Mouse (Mus musculus): Measurements from ENCODE around the gene Gm21958.

The Gm21958 gene

GRCm38 (mm10) chr3:54714253-54714652 is at the start of gene Gm21958:
Gene Gm21958 (minus strand): TSS chr3:54714353.
- no peak for DNase-seq (ENCODE audit: extremely low spot score, low read depth, low spot score)

- DNase-seq (ENCODE audit: extremely low spot score, low read depth, low spot score), result no peak
Observed at GRCm38 (mm10) chr3:54761258-54761657, 47.1 kb upstream of the Gm21958 start.

- no peak for DNase-seq (ENCODE audit: extremely low spot score, low read depth, low spot score)
Observed at GRCm38 (mm10) chr3:54760321-54761115, 46.4 kb upstream of the Gm21958 start.

DNA sequence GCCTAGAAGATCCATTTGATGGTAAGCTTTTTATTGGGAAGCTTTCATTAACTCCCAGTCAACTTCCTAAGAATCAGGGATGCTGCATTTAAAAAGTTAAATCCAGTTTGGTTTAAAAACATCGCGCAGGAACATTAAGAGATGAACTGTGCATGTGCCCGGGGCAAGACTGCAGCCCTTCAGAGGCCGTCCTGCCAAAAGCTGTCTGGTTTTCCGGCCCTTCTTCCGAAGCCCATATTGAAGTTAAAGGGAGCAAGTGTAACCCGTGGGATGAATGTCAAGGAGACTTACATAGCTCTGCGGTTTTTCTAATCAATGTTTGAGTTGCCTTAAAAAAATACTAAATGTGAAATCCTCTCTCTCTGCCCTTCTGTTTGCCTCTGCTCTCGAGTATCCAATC is 45.1 kb upstream of the Gm21958 start:
- no peak for DNase-seq (ENCODE audit: extremely low spot score, low read depth, low spot score)

DNA sequence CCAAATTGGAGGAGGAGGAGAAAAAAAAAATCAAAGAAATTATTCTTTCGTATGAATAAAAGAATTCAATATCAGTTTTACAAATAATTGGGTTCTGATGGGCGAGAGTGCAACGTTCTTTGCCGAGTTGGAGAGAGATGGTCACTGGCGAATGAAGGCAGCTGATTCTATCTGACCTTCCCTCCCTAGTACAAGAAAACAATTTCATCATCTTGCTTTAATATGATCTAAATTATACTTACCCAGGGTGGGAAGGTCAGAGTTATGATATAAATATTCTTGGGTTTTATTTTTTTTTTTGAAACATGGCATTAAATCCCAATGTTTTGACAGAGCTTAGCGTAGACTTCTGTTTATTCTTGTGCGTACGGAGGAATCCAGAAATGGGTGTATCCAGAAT is 43.3 kb upstream of the Gm21958 start:
- no peak for DNase-seq (ENCODE audit: extremely low spot score, low read depth, low spot score)

GRCm38 (mm10) chr3:54756058-54756457 is 41.9 kb upstream of the Gm21958 start:
- DNase-seq (ENCODE audit: extremely low spot score, low read depth, low spot score), result no peak

DNA sequence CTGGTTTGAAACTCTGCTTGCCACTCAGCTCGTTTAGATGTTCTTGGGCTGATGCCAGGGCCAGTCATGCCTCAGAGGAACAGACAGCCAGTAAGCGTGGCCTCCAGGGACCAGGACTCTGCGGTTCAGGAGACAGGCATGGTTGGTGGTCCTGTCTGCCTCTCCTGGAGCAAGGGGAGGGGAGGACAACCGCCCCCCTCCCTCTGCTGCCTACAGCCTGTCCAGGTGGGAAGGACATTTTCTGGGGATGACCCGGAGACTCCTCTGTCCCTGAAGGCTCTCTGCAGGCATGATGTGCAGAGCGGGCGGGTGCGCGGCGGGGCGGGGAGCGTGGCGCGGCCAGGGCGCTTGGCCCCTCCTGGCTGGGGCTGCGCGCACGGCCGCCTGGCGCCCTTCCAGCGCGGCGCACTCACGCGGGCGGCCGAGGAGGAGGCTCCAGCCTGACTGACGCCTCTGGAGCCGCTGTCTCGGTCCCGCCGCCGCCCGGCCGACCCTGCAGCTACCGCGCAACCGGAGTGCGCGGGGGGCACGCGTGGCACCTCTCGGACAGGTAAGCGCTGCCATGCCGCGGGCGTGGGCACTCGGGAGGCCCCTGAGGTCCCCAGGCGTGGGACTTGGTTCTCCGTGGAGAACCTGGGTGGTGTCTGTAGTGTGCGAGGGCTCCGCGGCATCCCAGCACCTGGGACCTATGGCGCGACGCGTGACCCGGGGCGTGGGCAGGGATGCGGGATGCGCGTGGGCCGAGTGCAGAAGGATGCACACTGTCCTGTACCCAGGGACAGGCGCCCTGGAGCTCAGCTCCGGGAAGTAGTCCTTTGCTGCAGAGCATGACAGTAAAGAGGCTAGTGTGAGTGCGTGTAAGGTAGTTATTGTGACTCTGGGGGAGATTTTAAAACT is 41.2 kb upstream of the Gm21958 start, which contains the start of gene Smad9:
Smad9 (plus strand) TSS at position 438 of the 897 bp plus-strand sequence.
- DNase-seq (ENCODE audit: extremely low spot score, low read depth, low spot score), result no peak

- DNase-seq (ENCODE audit: extremely low spot score, low read depth, low spot score), result no peak
Observed at GRCm38 (mm10) chr3:54753411-54753810, 39.3 kb upstream of the Gm21958 start.

- DNase-seq (ENCODE audit: extremely low spot score, low read depth, low spot score), result no peak
Observed at GRCm38 (mm10) chr3:54745799-54746198, 31.6 kb upstream of the Gm21958 start.

DNA sequence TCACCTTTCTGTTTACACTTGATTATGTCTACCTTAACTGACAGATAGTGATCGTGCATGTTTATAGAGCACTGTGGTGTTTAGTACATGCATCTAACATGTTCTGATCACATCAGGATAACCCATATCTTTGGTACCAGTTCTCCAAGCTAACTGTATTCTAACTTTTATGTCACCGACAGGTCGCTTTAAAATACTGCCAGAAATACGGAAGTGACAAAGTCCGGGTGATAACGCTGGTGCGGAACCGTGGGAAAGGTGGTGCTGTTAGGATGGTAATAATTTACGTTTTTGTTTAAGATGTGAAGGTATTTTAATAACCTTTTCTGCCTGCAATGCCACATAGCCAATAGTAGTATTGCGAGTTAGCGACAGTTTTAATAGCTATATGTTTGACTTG is 27.8 kb upstream of the Gm21958 start:
- no peak for DNase-seq (ENCODE audit: extremely low spot score, low read depth, low spot score)

DNA sequence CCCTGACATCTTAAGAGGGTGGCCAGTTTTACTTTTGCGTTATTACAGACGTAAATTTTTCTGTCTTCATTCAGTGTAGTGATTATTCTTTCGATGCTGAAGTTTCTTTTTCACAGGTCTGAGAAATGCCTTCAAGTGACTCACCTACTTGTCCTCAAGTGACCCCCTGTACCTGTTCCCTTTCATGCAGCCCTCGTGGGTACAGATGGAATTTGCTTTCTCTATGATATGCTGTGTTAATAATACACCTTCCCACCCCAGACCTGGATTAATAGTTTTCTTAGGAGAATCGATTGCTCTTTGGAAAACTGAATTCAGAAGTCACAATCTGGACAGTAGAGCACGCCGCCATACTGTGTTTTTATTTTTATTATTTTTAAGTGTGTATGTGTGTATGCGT is 23.2 kb upstream of the Gm21958 start:
- no peak for DNase-seq (ENCODE audit: extremely low spot score, low read depth, low spot score)

DNA sequence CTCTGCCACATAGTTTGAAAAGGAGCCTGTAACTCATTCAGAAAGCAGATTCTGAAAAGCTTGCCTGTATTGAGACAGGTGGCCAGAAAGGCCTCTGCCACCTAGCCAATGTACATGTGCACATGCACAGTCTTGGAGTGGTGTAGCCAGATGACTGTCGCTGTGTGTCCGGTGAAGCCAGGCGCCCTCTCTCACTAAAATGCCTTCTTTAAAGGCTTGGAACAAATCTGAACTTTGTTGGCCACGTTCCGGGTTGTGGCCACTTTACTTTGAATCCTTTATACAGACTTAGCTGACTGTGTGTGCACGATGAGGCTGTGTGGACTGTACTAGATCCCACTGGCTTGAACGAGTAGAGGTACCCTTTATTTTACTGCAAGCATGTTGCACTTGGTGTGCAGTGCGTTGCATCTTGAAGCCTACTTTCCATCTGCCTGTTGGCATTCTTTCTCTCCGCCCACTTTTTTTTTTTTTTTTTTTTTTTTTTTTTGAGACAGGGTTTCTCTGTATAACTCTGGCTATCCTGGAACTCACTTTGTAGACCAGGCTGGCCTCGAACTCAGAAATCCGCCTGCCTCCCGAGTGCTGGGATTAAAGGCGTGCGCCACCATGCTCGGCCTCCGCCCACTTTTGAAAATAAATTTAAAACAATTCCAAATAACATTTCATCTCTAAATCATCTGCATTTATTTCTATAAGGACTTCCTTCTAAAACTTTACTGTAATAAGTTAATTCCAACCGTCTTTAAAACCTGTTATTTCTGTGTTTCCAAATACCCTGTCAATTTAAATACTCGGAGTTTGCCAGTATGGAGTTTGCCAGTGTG is 22.2 kb upstream of the Gm21958 start:
- DNase-seq (ENCODE audit: extremely low spot score, low read depth, low spot score), result no peak

DNA sequence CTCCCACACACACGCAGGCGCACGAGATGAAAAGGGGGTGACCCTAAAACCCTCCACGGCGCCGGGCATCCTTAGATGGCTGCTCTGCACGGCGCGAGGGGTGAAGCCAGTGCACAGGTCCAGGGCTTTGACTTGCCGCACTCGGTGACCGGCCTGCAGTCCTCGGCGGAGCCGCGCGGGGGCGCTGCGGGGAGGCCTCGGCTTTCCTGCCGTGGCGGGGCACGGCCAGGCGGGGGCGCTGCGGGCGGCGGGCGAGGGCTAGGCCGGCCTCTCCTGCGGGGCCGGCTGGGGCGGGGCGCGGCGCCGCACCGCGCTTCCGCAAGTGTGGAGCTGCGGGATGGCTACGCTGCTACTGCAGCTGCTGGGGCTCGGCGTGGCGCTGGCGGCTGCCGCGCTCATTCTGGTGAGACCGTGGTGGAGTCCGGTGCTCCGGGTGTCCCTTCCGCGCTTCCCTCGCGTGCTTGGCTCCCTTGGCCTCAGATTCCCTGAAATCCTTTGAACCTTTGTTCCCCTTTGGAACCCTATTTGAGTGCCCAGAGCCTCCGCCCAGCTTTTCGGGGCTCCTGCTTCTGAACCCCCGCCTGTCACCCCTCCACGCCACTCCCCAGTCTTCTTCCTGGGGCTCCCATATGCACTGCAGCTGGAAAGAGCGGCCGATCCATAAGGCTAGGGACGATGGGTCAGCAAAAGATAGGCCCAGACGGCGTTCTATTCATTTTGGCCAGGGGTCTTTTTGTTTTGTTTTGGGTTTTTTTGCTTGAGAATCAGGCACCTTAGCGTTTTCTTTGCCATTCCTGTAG is 21.3 kb upstream of the Gm21958 start, which contains the start of the genes Exosc8 and Alg5:
Exosc8 (minus strand) TSS at position 147 of the 800 bp plus-strand sequence.
Alg5 (plus strand) TSS at position 293 of the 800 bp plus-strand sequence.
- DNase-seq (ENCODE audit: extremely low spot score, low read depth, low spot score), result no peak

DNA sequence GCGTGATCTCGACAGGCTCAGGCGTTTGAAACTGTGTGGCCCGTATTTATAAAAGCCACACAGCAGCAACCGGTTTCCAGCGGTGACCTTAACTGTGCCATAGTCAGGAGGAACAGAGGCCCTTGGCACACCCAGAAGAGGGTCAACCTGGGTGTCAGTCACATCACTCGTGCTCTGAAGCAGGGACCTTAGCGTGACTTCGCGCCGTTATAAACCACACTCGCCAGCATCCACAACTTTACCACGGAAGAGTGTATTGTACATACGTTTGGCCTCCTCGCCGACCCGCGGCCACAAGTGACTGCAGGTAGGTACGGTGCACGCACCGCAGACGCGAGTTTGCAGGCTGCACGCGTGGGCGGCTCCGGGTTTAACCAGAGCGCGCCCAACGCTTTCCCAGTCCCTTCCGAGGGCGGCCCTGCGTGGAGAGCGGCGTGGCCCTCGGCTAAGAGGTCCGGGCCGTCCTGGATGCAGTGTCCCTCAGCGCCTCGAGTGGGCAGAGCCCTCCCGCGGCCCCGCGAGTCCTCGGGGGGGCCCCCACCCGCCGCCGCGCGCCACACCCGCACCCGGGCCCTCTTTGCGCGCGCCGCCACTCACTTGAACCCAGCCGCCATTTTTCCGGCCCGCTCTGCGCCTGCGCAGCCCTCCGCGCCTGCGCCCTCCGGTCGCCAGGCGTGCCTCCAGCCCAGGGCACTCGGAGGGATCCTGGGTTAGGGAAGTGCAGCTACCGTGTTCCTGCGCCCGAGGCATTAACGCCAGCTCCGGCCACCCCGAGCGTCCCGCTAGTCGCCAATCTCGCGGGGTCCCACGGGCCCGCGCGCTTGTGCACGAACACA is 20.5 kb upstream of the Gm21958 start:
- DNase-seq (ENCODE audit: extremely low spot score, low read depth, low spot score), result peak; percentile 60

DNA sequence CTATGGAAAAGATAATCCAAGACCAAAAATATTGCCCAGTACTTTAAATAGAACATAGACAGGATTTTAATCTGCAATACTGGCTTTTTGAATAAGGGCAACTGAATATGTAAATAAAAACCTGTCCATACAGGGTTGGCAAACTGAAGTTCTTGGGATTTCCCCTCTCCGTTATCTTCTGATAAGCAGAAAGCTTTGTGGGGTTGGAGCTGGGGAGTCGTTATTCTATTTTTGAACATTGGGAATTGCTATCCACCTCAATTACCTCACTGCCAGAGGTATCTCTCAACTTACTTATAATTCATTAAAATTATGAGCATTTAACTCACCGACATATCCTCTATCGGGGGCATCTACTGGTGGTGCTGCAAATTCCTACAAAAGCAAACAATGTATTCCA is 18.2 kb upstream of the Gm21958 start:
- DNase-seq (ENCODE audit: extremely low spot score, low read depth, low spot score), result no peak

- DNase-seq (ENCODE audit: extremely low spot score, low read depth, low spot score), result no peak
Observed at GRCm38 (mm10) chr3:54731626-54732150, 17.5 kb upstream of the Gm21958 start.

DNA sequence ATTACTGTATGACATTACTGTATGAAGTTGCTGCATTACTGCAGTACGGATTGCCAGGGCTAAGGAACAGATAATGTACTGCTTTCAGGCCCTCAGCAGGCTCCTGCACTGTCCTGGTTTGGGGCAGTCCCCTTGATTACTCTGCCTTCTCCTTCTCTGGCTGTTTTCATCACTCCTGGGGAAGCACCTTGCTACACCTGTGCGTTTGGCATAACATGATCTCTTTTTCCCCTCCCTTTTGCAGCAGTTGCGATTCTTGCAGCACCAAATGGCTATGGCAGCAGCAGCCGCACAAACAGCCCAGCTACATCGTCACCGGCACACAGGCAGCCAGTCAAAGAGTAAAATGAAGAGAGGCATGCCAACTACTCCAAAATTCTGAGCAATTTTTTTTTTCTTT is 13.9 kb upstream of the Gm21958 start:
- no peak for DNase-seq (ENCODE audit: extremely low spot score, low read depth, low spot score)

DNA sequence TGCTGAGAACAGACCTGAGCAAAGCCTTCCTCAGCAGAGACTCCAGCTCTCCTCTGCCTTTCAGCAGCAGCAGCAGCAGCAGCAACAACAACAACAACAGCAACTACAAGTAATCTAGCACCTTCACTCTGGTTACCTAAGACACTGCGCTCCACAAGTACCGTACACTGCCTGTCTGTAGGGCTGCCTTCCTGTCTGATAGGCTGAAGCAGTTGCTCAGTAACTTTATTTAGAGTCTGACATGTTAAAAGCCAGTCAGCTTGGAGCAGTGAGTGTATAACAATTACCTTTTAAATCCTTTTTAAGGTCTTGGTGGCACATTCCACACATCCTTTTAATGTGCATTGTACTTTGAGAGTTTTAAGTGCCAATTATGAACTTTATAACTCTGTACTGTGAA is 13.4 kb upstream of the Gm21958 start:
- no peak for DNase-seq (ENCODE audit: extremely low spot score, low read depth, low spot score)

GRCm38 (mm10) chr3:54725344-54725743 is 11.2 kb upstream of the Gm21958 start:
- DNase-seq (ENCODE audit: extremely low spot score, low read depth, low spot score), result no peak
